Mouse (Mus musculus) adrenal gland, adult 8-10 months (tissue): ENCODE data around the gene Ccnb2. TPM values are rescaled to one million over a fixed set of nuclear protein-coding genes. Genes with fewer than 3 reads are reported as not detected.
A peak's percentile ranks its signal among the peaks of the same experiment; 100 is the strongest.
"Not testable (repeated sequence)": the region's sequence is repeated elsewhere in the genome, so short reads cannot be mapped to it uniquely, and the experiment has no call there.

Source experiments
- DNase-seq: peaks from one replicate; pipeline ENCODE4 v3.0.0; 2022
- total RNA-seq, 4 experiments: library from RNA; stranded (reverse); gene quantifications; 2 replicates each; pipeline ENCODE4 v1.2.4; 2022

The Ccnb2 gene
- 1 to 10 TPM in 3 of 4 experiments, under 1 TPM in 1; 0.73 to 2.9 (median 1.5) TPM for total RNA-seq

- DNase-seq, result peak; percentile 88
Observed at GRCm38 (mm10) chr9:70421257-70422056, at the start of gene Ccnb2. Gene Ccnb2 (minus strand): TSS chr9:70421547.

DNA sequence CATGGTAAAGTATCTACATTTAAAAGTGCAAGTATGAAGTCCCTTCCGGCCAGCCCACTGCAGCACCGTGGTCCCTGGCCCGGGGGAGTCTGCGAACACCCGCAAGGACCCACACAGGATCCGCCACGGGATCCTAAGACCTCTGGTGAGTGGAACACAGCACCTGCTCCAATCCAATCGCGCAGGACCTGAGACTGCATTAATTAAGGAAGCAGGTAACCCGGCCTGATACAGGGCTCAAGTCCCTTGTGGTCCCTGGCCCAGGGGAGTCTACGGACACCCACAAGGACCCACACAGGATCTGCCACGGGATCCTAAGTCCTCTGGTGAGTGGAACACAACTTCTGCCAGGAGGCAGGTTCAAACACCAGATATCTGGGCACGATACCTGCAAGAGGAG is 41.7 kb upstream of the Ccnb2 start:
- not testable (repeated sequence) for DNase-seq

GRCm38 (mm10) chr9:70452371-70452770 is 31.0 kb upstream of the Ccnb2 start:
- DNase-seq, result no peak

DNA sequence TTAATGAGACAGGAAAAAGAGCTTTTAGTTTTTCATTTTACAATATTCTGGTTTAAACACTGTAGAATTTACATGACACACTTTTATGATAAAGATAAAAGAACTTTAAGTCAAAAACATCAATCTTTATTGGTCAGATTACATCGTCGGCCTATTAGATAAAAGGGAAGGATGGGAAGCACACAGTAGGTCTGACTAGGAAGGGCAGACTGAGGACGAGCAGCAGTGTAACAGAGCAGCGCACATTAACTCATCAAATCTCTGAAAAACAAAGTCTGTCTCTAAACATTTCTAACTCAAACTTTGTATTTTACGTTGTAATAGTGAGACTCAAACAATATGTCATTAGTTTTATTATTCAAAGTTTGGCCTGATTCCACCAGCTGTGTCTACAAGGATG is 27.7 kb upstream of the Ccnb2 start:
- DNase-seq, result no peak

GRCm38 (mm10) chr9:70439959-70440358 is 18.6 kb upstream of the Ccnb2 start:
- no peak for DNase-seq

DNA sequence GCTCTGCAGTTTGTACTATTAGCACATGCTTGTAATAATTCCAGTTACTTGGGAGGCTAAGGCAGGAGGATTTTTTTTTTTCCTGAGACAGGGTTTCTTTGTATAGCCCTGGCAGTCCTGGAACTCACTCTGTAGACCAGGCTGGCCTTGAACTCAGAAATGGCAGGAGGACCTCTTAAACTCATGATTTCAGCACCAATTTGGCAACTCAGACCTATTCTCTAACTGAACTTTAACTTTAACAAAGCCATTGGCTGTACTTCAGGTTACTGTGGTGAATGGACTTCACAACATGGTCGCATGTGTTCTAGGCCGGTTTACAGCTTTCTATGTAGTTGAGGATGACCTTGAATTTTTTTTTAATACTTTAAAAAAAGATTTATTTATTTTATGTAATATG is 1.3 kb upstream of the Ccnb2 start:
- no peak for DNase-seq

- no peak for DNase-seq
Observed at GRCm38 (mm10) chr9:70416412-70416811, 4.9 kb downstream of the Ccnb2 start.

DNA sequence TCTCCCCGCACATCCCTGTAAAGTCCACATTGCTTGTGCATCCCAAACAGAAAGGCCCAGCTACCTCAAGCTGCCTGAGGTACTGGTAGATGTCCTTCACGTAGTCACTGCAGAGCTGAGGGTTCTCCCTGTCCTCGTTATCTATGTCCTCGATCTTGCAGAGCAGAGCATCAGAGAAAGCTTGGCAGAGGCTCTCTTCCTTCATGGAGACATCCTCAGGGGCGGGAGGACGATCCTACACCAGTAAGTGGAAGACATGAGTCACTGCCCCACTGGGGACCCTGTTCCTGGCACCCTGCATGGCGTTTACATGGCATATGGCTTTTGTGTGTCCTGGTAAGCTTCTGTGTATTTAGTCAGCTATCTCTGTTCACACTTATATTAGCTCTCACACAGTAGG is 8.3 kb downstream of the Ccnb2 start:
- DNase-seq, result no peak

GRCm38 (mm10) chr9:70410668-70411067 is 10.7 kb downstream of the Ccnb2 start:
- DNase-seq, result no peak

DNA sequence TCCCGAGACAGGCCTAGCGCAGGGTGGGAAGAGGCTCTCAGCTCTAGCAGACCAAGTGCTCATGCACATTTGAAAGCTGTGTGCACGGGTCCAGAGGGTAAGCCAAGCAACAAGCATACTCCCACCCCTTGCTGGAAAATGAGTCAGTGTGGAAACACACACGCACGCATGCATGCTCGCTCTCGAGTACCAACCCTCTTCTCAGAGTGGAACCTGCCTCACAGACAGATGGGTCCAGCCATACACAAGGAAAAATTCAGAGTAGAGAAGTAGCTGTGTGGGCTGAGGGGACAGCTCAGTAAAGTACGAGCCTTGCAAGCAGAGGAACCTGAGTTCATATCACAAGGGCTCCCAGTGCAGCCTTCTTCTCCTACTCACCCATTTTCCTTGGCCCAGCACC is 11.6 kb downstream of the Ccnb2 start:
- DNase-seq, result no peak

DNA sequence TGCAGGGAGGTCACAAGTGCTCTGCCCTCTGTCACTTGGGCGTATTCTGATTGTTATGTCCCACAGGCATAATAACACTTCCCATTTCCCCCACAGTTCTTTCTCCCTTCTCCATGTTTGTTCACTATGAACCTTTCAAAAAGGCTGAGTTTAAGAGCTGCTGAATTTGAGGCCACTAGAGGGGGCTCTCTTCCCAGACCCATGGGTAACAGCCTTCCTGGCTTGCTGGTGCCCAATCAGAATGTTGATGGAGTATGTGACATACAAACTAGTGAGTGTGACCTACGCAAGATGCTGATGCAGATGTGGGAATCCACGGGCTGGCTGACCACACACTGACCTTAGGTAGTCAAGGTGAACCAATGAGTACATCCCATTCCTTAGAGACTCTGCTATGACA is 12.6 kb downstream of the Ccnb2 start:
- DNase-seq, result no peak

- no peak for DNase-seq
Observed at GRCm38 (mm10) chr9:70406596-70406995, 14.8 kb downstream of the Ccnb2 start.

DNA sequence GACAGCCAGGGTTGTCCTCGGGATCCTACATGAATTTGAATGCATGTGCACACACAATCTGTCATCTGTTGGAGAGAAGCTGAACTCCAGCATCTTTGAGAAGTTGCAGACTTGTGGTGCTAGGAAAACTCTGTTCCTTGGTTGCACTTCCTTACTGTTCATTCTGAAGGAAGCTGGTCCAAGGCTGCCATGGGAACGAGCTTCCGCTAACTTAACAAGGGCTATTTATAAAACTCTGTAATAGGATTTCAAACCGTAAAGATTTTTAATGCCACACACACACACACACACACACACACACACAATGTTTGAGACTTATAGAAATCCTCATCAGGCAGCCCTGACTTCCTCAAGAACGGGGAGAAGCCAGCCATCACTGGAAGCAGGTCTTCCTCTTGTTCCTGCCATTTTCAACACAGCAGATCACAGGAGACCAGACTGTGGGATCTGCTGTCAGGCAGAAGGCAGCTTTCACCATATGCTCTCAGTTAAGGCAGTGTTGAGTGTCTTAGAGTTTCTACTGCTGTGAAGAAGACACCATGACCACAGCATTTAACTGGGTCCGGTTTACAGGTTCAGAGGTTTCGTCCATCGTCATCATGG is 19.3 kb downstream of the Ccnb2 start:
- DNase-seq, result no peak

DNA sequence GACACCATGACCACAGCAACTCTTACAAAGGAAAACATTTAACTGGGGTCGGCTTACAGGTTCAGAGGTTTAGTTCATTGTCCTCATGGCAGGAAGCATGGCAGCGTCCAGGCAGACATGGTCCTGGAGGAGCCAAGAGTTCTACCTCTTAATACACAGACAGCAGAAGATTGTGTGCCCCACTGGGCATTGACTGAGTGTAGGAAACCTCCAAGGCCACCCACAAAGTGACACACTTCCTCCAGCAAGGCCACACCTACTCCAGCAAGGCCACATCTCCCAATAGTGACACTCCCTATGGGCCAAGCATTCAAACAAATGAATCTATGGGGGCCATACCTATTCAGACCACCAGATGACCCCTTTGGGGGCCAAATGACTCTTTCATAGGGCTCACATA is 25.3 kb downstream of the Ccnb2 start:
- peak; percentile 15 for DNase-seq

DNA sequence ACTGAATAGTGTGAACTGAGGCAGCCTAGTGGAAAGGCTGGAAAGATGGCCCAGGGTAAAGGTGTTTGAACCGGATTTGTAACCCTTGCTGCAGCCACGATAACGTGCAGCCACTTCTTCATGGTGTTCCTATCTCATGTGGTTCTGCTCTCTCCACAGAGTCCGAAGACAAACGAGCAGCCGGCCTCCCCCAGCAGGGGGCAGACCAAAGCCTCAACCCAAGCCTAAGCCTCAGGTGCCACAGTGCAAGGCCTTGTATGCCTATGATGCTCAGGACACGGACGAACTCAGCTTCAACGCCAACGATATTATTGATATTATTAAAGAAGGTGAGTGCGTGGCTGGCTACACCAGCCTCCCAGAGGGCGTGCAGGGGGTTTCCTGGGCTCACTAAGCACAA is 25.7 kb downstream of the Ccnb2 start:
- no peak for DNase-seq

DNA sequence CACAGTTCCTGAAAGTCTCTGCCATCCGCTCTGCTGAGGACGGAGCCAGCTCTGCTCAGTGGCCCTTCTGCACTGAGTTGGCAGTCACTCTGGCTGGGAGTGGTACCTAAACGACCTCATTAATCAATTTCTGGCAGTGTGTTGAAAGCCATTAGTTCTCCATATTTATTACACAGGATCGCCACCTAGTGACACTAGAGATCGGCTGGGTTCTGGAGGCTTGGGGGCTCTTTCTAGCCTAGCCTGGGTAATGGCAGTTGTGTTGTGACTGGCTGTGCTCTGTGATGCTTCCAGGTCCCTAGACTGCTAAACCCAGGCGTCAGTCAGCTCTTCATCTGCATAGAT is 28.8 kb downstream of the Ccnb2 start:
- peak; percentile 34 for DNase-seq

DNA sequence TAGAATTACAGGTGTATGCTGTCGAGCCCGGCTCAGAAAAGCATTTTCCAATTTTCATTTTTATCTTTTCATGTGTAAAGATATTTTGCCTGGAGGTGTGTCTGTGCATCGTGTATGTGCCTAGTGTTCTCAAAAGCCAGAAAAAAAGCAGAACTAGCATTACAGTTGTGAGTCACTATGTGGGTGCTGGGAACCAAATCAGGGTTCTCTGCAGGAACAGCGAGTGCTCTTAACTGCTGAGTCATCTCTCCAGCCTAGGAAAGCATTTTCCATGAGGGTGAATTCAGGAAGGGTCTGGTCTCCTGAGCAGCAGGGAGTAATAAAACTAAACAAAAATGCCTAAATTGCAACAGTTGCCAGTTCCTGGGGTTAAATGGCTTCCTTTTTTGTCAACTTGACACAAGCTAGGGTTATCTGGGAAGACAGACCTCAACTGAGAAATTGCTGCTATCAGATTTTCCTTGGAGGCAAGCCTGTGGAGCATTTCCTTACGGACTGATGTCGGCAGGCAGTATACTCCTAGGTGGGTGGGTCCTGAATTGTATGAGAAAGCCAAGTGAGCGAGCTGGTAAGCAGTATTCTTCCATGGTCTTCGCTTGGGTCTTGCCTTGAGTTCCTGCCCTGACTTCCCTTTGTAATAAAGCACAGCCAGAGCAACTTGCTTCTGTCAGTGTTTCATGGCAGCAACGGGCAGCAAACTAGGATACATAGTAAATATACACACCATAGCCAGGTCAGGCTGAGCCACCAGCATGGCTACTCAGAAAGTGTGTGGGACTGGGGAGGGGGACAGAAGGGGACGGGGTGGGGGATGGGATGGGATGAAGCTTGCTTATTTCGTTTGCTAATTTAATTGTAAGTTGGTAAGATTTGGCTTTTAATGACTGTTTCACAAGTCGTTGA is 29.4 kb downstream of the Ccnb2 start:
- DNase-seq, result no peak

DNA sequence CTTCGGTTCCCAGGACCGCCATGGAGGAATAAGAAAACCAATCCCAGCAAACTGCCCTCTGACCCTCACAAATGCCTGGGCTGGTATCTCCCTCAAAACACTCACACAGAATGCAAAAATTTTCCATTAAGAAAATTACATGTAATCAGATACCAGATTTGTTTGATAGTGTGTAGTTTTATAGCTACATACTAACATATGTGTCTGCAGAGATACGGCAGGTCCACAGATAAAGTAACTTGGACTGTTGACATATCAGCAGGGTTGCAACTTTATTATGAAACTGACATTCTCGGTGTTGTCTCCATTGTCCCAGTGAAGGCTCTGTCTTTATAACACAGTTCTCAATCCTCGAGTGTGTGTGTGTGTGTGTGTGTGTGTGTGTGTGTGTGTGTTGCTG is 30.3 kb downstream of the Ccnb2 start:
- no peak for DNase-seq

DNA sequence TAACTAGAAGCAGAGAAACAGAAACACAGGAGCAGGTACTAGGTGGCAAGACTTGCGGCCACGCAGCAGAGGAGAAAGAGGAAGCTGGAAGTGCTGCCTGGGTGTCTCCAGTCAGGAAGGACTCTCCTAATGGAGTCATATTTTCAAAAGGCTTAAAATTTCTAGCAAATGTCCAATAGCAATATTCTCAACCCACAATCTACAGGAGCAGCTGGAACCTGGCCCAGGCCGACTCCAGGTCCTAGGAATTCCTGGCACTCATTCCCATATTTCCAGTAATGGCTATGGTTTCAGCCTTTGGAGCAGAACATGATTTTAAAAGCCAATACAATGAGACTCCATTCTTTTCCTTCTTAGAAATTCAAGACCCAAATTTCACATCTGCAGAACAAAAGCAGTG is 31.8 kb downstream of the Ccnb2 start:
- no peak for DNase-seq

DNA sequence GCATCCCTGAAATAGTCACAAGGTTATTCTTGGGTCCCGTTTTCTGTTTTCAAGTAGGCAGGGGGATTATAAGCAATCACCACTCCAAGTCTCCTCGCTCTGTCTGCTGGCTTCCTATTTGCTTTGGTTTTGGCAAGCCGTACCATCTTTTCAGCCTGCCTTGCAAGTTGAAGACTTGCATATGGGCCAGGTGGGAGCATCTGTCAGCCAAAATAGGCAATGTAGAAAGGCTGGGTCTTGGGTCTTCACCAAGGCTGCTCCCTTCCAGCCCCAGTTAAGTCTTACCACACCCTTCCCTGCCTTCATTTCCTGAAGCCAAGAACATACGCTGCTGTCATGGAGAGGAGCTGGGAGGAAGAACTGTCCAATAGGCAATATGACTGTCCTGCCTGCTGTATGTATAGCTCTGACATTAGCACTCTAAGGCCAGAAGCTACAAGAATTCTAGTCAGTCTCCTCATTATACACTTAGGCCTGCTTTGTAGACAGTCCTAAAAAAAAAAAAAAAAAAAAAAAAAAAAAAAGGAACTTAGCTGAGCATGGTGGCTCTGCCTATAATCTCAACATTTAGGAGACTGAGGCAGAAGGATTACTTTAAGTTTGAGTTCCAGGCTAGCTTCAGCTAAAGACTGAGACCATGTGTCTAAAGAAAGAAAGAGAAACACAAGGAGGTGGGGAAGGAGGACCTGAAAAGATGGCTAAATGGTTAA is 33.8 kb downstream of the Ccnb2 start:
- no peak for DNase-seq

DNA sequence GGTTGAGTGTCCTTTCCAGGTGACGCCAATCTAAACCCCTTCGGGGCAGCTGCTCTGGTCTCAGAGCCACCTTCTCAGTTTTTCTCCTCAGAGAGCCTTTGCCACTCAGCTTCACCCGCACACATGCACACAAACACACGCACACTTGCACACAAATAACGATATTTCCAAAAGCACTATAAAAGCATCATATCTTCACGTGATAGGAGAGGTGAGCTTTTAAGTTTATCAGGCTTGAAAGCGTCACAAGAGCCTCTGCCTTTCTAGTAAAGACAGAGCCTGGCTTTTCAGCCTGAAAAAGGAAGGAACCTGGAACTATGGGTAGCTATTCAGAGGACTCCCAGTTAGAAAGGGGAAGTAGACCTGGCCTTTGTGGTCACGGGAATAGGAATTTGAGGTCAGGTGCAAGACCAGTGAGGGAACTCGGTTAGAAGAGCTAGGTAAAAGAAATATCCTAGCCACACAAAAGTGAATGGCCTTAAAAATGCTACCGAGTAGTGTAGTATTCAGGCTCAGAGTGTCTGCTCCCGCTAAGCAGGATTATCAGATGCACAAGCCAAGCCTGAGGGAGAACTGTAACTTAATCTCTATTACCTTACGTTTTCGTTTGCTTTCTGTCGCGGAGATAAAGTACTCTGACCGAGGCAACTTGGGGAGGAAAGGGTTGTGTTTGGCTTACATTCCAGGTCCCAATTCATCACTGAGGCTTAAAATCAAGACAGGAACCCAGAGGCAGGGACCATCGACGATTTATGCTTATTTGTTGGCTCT is 36.2 kb downstream of the Ccnb2 start:
- no peak for DNase-seq

DNA sequence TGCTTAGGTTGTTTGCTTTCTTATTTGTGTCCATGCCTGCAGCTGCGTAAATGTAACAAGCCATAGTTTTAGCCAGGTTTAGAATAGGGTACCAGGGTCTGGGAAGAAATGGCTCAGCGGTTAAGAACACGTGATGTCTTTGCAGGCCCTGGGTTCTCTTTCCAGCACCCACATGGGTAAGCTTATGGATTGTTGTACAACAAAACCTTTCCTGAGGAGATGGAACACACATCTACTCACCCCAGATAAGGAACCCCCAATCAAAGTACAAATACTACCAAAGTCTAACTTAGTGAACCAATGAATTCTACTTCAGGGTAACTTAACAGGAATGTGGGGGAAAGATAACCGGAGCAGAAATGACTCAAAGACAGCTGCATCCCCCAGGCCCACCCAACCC is 36.9 kb downstream of the Ccnb2 start:
- DNase-seq, result no peak
